Mouse (Mus musculus) forebrain, embryonic 10.5 days (tissue): ENCODE measurements at regions not wholly inside any gene's neighbourhood (a gene's known extent, or its start where the extent isn't known, plus 50 kb on each side); places are given as distances from the start of the nearest gene placed in this dataset.
A peak's percentile ranks its signal among the peaks of the same experiment; 100 is the strongest.

Experiments used
- DNase-seq: peaks from one replicate; pipeline ENCODE4 v3.0.0-alpha.2; 2017; ENCODE audit warnings: low spot score; ENCODE audit errors: extremely low spot score
- H3K27ac ChIP-seq: fragments of 300-500 bp; sonication (generic); 2 replicates; pipeline ENCODE4 v1.5.1; 2016; ENCODE audit warnings: mild to moderate bottlenecking
- H3K27me3 ChIP-seq: fragments of 300-500 bp; sonication (generic); 2 replicates; pipeline ENCODE4 v1.6.1; 2016; ENCODE audit warnings: mild to moderate bottlenecking; ENCODE audit not compliant: poor library complexity, severe bottlenecking
- H3K36me3 ChIP-seq: fragments of 300-500 bp; sonication (generic); replicated peaks from 2 replicates; pipeline ENCODE4 v1.6.1; 2016; ENCODE audit warnings: mild to moderate bottlenecking, moderate library complexity
- H3K4me1 ChIP-seq: fragments of 300-500 bp; sonication (generic); 2 replicates; pipeline ENCODE4 v1.6.1; 2016
- H3K4me3 ChIP-seq: fragments of 300-500 bp; sonication (generic); 2 replicates; pipeline ENCODE4 v1.5.1; 2016; ENCODE audit warnings: mild to moderate bottlenecking, moderate library complexity
- H3K9me3 ChIP-seq: fragments of 300-500 bp; sonication (generic); 2 replicates; pipeline ENCODE4 v1.6.1; 2016; ENCODE audit warnings: mild to moderate bottlenecking, moderate library complexity
- WGBS: fragments of 180-500 bp; shearing (Covaris S2); methylation state at CpG from one replicate; pipeline ENCODE4 v1.1.7; 2016; 5-methylcytosine and 5-hydroxymethylcytosine counted together

GRCm38 (mm10) chr7:113621316-113621715 lies 107.7 kb downstream of the Far1 start:
- no peak overlapping the region for H3K4me3 ChIP-seq
- H3K4me1 ChIP-seq: no peaks in the 10 kb centered on the region
- no peak overlapping the region for H3K27ac ChIP-seq
- 90% methylated on average over 8 of the region's 8 CpGs for WGBS
- no peak for DNase-seq
- H3K36me3 ChIP-seq: no peaks in the 10 kb centered on the region
- H3K27me3 ChIP-seq: no peaks in the 10 kb centered on the region
- no peaks in the 10 kb centered on the region for H3K9me3 ChIP-seq

DNA sequence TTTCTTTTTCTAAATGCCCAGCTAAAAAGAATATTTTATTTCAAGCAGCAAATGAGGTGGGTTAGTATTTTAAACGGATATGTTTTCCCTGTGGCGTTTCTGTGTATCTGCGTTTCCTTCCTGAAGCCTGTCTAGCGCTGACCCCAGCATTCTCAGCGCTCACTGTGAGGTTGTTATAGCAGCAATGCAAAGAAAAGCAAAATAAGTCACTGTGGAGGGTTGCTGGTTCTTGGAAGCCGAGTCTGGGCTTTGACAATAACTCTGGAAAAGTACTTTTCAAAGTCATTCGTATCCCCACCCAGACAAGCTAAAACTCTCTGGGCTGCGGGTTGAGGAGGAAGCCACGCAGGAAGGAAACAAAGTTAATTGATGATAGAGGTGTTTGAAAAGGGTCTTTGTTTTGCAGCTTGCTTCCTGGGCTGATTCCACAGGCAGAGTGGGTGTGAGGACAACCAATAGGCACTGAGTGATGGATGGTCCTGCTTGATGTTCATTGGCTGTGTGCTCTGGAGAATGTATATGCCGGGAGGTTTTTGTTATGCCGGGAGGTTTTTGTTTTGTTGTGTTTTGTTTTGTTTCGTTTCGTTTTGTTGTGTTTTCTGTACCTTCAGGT lies 108.4 kb downstream of the Far1 start:
- no peaks in the 10 kb centered on the region for H3K36me3 ChIP-seq
- no peaks in the 10 kb centered on the region for H3K4me1 ChIP-seq
- no peak overlapping the region for H3K27ac ChIP-seq
- no peaks in the 10 kb centered on the region for H3K9me3 ChIP-seq
- no peaks in the 10 kb centered on the region for H3K27me3 ChIP-seq
- 82% methylated on average over 13 of the region's 13 CpGs for WGBS
- H3K4me3 ChIP-seq: no peak overlapping the region
- no peak for DNase-seq

GRCm38 (mm10) chr7:113623296-113623695 lies 109.7 kb downstream of the Far1 start:
- no peaks in the 10 kb centered on the region for H3K9me3 ChIP-seq
- no peaks in the 10 kb centered on the region for H3K4me1 ChIP-seq
- no peak overlapping the region for H3K27ac ChIP-seq
- 92% methylated on average over 4 of the region's 4 CpGs for WGBS
- no peak overlapping the region for H3K4me3 ChIP-seq
- H3K27me3 ChIP-seq: no peaks in the 10 kb centered on the region
- no peaks in the 10 kb centered on the region for H3K36me3 ChIP-seq
- no peak for DNase-seq

- 84% methylated on average over 6 of the region's 6 CpGs for WGBS
- Histone ChIP-seq H3K27ac (no peak overlapping the region), H3K27me3 (no peaks in the 10 kb centered on the region), H3K4me3 (no peak overlapping the region), H3K36me3 (no peaks in the 10 kb centered on the region), H3K9me3 (no peaks in the 10 kb centered on the region), H3K4me1 (no peaks in the 10 kb centered on the region)
- no peak for DNase-seq
Measured at GRCm38 (mm10) chr7:113623962-113624361, 110.3 kb downstream of the Far1 start.

- no peaks in the 10 kb centered on the region for H3K4me1 ChIP-seq
- no peaks in the 10 kb centered on the region for H3K9me3 ChIP-seq
- H3K36me3 ChIP-seq: no peaks in the 10 kb centered on the region
- no peak overlapping the region for H3K27ac ChIP-seq
- DNase-seq: no peak
- H3K27me3 ChIP-seq: no peaks in the 10 kb centered on the region
- no peak overlapping the region for H3K4me3 ChIP-seq
Measured at GRCm38 (mm10) chr7:113626734-113627133, 113.1 kb downstream of the Far1 start.

GRCm38 (mm10) chr7:113637011-113637600 lies 123.5 kb downstream of the Far1 start:
- Histone ChIP-seq H3K4me3 (no peak overlapping the region), H3K27ac (no peak overlapping the region), H3K27me3 (no peaks in the 10 kb centered on the region), H3K9me3 (no peaks in the 10 kb centered on the region), H3K4me1 (no peaks in the 10 kb centered on the region), H3K36me3 (no peaks in the 10 kb centered on the region)
- no peak for DNase-seq
- 78% methylated on average over 4 of the region's 4 CpGs for WGBS

GRCm38 (mm10) chr7:113638098-113638497 lies 124.5 kb downstream of the Far1 start:
- no peak for DNase-seq
- H3K27me3 ChIP-seq: no peaks in the 10 kb centered on the region
- no peak overlapping the region for H3K27ac ChIP-seq
- no peak overlapping the region for H3K4me3 ChIP-seq
- H3K9me3 ChIP-seq: no peaks in the 10 kb centered on the region
- WGBS: 83% methylated on average over 6 of the region's 6 CpGs
- no peaks in the 10 kb centered on the region for H3K4me1 ChIP-seq
- no peaks in the 10 kb centered on the region for H3K36me3 ChIP-seq

DNA sequence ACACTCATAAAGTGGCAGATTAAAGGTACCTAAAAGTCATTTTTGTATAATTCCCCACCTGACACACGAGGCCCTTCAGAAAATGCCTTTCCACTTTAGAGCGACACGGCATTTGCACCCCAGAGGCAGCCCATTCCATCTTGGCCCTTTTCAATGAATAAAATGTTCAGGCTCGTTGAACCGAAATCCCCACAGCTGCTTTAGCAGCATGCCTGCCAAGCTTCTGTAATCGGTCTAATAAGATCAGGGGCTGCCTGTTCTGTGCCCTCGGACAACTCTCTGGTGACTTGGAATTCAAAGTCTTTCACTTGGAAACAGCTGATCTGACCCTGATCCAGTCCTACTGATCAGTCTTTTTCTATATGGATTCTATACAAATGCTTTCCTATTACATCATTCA lies 123.3 kb upstream of the Spon1 start:
- Histone ChIP-seq H3K4me3 (no peak overlapping the region), H3K36me3 (no peaks in the 10 kb centered on the region), H3K9me3 (no peaks in the 10 kb centered on the region), H3K4me1 (no peaks in the 10 kb centered on the region), H3K27ac (no peak overlapping the region), H3K27me3 (no peaks in the 10 kb centered on the region)
- WGBS: 70% methylated on average over 7 of the region's 7 CpGs
- no peak for DNase-seq

DNA sequence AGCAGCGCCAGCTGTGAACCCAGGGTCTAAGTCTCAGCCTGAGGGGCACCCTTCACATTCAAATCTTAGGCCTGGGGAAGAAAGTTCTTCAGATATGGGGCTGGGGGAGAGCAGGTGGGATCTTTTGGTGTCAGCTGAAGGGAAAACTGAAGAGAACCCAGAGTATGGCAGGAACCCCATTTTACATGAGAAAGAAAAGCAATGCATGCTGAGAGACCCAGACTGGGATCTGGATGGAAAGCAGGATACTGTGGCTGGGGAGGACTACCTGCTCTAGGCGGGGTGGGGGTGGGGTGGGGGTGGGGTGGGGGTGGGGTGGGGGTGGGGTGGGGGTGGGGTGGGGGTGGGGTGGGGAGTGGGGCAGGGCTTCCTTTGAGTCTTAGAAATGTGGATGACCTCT lies 115.2 kb upstream of the Spon1 start:
- 63% methylated on average over 1 of the region's 2 CpGs for WGBS
- Histone ChIP-seq H3K9me3 (no peaks in the 10 kb centered on the region), H3K27me3 (no peaks in the 10 kb centered on the region), H3K4me3 (no peak overlapping the region), H3K36me3 (no peaks in the 10 kb centered on the region), H3K27ac (no peak overlapping the region), H3K4me1 (no peaks in the 10 kb centered on the region)
- DNase-seq: no peak

GRCm38 (mm10) chr7:113651696-113652095 lies 114.1 kb upstream of the Spon1 start:
- Histone ChIP-seq H3K27me3 (no peaks in the 10 kb centered on the region), H3K4me1 (no peaks in the 10 kb centered on the region), H3K27ac (no peak overlapping the region), H3K9me3 (no peaks in the 10 kb centered on the region), H3K4me3 (no peak overlapping the region), H3K36me3 (no peaks in the 10 kb centered on the region)
- DNase-seq: no peak
- WGBS: 80% methylated on average over 1 of the region's 1 CpGs

DNA sequence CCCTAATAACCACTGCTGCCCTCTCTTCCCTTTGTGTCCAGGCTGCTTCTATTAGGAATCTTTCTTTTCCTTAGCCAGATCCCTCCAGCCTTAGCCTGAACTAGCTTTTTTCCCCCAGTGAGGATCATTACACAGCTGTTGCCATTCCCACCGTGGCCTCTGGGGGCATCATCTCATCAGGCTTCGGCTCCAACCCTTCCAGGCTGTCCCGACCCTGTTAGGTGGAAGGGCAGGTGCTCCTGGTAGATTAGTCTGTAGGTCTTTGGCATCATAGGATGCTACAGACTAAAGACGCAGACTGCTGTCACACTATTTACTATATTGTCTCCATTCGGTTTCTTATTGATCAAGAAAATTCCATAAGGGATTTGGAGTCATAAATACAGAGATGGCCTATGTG lies 112.7 kb upstream of the Spon1 start:
- H3K27me3 ChIP-seq: no peaks in the 10 kb centered on the region
- no peaks in the 10 kb centered on the region for H3K9me3 ChIP-seq
- peak; percentile 29 for DNase-seq
- 29% methylated on average over 5 of the region's 5 CpGs for WGBS
- H3K36me3 ChIP-seq: no peaks in the 10 kb centered on the region
- no peak overlapping the region for H3K27ac ChIP-seq
- no peaks in the 10 kb centered on the region for H3K4me1 ChIP-seq
- no peak overlapping the region for H3K4me3 ChIP-seq

DNA sequence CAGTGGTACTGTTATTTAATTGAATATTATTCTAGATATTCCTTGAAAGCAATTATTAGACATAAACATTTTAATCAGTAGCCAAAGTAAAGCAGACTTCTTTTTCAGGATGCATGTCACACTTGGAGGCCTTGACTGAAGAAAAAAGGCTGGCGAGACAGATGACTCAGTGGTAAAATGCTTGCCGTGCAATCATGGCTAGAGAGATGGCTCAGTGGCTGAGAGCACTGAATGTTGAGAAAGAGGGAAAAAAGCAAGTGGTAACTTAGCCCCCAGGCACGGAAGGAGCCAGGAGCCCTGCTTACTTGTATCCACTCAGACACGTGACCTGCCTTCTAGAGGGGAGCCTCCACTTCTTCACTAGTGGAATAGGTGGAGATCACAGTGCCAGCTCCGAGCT lies 110.5 kb upstream of the Spon1 start:
- no peak for DNase-seq
- 86% methylated on average over 5 of the region's 5 CpGs for WGBS
- H3K27ac ChIP-seq: no peak overlapping the region
- H3K9me3 ChIP-seq: no peaks in the 10 kb centered on the region
- H3K4me1 ChIP-seq: no peaks in the 10 kb centered on the region
- H3K36me3 ChIP-seq: no peaks in the 10 kb centered on the region
- no peak overlapping the region for H3K4me3 ChIP-seq
- H3K27me3 ChIP-seq: no peaks in the 10 kb centered on the region

DNA sequence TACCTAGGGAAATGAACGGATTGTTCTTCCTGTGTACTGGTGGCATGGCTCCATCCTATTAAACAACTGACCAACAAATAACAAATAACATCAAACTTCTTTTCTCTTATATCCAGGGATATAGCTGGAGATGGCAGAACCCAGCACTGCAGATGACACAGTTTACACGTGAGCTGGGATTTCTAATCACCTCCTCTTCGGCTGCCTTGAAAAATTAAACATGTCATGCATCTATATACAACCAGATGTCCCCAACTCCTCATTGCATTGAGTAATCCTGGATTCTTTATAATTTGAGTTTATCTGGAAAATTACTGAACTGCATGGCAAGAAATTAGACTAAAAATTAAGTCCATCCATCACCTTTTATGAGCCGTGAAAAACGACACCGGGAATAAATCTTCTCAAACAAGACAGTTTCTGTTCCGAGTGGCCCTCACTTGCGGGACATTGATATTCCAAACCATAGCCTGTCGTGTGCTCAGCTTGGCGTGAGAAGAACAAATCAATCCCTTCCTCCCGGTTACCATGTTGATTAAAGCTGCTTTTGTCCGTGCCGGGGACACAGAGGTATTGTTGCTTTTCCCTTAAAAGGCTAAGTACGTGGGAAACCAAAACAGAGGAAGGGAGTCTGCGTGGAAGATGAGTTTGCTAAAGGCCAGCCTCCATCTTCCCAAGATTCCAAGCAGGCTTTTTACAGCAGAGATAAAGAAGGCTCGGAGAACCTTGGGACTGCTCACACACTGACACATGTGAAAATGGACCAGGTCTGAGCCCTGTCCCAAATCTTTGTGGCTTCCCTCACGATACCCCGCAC lies 92.8 kb upstream of the Spon1 start:
- WGBS: 65% methylated on average over 18 of the region's 18 CpGs
- Histone ChIP-seq H3K27ac (peak overlapping the region; percentile 67), H3K4me1 (peaks cover 17% of the 10 kb centered on the region), H3K4me3 (no peak overlapping the region), H3K27me3 (peaks cover 9% of the 10 kb centered on the region; the same call in 1 of the 2 replicates), H3K36me3 (no peaks in the 10 kb centered on the region), H3K9me3 (no peaks in the 10 kb centered on the region)
- DNase-seq: no peak
